Mouse (Mus musculus) heart, adult 11 months (tissue): ENCODE data around the gene Cyp8b1.

Source experiments
- DNase-seq: peaks from one replicate; pipeline ENCODE4 v3.0.0; 2022

Gene Cyp8b1

DNA sequence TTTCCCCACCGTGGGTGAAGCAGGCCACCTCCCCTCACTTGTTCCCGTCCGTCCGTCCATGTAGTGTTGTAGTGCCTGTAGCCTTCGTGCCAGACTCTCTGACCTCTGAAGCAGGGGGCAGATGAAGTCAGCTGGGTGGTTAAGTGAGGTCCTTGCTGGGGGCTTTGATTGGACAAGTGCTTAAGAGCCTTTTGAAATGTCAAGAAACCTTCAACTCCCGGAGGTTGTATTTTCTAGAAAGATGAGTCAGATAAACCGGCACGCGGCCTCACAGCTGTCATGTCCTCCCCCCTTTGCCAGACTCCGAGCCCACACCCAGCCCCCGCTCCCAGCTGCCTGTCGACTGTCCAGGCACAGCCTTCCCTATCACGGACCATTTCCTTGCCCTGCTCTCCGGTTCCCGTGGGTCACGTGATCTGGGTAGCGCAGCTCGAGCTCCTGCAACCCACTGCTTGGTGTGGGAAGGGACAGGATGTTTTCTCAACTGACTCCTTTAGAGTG lies 25.6 kb downstream of the Cyp8b1 start:
- peak; percentile 98 for DNase-seq

DNA sequence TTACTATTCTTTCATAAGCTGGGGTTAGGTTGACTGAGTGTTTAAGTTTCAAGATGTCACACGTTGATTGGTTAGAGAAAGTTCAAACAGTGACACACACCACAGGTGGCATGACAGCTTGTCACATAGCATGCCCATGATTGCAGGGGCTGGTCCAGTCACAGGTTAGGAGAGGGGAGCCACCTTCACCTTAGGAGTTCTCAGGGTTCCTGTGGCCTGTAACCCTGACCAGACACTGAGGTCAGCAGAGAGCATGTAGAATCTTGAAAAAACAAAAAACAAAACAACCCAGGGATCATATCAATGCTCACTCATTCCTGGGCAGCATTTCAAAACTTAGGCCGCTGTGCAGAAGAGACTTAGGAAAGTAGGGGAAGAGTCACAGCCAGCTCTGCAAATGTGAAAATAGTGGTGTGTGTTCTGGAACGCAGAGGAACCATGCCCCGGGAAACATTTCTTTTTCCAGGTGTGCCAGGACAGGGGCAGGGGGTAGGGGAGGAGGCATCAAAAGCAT lies 26.1 kb downstream of the Cyp8b1 start:
- DNase-seq, result no peak

GRCm38 (mm10) chr9:121882015-121882457 lies 34.1 kb downstream of the Cyp8b1 start:
- DNase-seq, result peak; percentile 96

GRCm38 (mm10) chr9:121881301-121881700 lies 34.8 kb downstream of the Cyp8b1 start:
- peak; percentile 86 for DNase-seq

GRCm38 (mm10) chr9:121880840-121881239 lies 35.3 kb downstream of the Cyp8b1 start:
- peak; percentile 98 for DNase-seq

DNA sequence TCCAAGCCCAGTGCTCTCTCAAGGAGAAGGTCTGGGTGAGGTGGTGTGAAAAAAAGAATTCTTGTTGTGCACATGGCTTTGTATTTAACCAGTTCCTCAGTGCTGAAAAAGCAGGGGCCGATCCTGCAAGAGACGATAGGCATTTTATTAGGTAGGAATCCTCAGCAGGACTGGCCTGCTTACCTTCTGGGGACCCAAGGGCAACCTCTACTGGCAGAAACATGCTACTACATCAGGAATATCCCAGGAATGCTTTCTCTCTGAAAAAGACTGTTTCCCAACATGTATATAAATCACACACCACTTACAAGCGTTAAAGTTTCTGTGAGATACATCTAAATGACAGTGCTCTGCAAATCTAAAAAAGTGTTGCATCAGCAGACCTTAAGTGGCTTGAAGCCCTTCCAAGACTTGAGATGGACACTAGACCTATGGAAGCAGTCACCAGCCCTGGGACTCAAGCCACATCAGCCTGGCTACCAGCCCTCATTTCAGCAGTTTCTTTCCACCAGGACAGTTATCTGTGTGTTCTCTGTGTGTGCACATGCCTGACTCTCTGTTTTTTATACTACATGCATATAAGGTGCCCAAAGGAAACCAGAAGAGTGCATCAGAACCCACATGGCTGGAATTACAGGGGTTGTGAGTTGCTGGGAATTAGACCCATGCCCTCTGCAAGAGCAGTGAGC lies 38.9 kb downstream of the Cyp8b1 start:
- DNase-seq, result peak; percentile 89

DNA sequence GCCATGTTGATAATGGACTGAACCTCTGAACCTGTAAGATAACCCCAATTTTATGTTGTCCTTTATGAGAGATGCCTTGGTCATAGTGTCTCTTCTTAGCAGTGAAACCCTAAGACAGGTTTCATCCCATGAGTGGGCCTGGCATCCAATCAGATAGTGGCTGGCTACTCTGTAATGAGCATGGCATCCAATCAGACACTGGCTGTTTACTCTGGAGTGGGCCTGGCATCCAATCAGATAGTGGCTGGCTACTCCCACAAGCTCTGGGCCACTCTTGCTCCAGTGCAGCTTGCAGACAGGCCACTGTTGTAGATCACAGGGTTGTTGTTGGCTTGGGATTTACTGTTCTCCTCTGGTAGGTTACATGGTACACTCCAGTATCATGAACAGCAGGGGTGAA lies 42.5 kb downstream of the Cyp8b1 start:
- no peak for DNase-seq

DNA sequence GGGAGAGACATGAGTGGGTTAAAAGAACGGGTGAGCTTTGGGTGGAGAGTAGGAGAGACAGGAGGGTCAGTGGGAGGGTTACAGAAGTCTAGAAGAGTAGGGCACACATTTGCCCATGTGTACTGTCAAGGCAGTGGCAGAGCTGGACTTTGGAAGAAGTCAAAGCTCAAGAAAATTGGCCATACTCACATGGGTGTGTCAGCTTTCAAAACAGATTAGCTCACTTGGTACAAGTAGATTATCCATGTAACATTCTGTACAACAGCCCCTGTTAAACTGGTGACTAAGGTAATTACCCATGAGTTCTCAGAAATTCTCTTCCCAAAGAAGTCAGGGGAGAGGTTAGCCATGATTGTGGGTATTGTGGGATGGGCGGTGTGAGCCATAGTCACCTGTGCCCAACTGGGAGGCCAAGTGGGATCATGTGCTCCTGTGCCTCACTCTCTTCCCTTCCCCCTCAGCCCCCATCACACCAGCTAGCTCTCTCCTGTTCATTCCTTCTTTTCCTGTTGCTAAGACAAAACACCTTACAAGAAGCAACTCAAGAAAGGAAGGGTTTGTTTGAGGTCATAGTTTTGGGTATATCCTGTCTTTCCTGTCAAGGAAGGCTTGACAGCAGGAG lies 43.9 kb downstream of the Cyp8b1 start:
- DNase-seq, result peak; percentile 25

- peak; percentile 48 for DNase-seq
Observed at GRCm38 (mm10) chr9:121869973-121870515, 46.1 kb downstream of the Cyp8b1 start.

- DNase-seq, result peak; percentile 63
Observed at GRCm38 (mm10) chr9:121869432-121869831, 46.7 kb downstream of the Cyp8b1 start.

- DNase-seq, result no peak
Observed at GRCm38 (mm10) chr9:121868236-121868635, 47.9 kb downstream of the Cyp8b1 start.

- DNase-seq, result peak; percentile 95
Observed at GRCm38 (mm10) chr9:121867632-121868031, 48.5 kb downstream of the Cyp8b1 start.

- peak; percentile 33 for DNase-seq
Observed at GRCm38 (mm10) chr9:121865425-121866008, 50.6 kb downstream of the Cyp8b1 start.

DNA sequence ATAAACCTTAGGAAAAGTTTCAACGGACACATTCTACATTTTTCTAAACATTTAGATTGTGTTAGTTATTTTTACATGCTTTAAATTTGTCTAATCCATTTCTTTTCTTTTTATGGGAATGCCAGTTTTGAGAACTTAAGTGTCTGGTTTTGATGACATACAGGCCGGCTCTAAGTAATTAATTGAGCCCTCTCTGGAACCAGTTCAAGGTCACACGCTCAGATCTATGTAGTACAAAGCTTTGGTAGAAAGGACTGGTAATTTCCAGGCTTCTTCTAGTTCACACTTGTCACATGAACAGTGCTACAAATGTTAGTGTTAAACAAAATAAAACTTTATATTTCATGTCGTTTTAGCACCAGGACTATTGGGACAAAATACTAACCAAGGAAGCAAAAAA lies 51.3 kb downstream of the Cyp8b1 start:
- peak; percentile 22 for DNase-seq
